Mouse (Mus musculus): ENCODE data around the gene Adamtsl2.

- TF ChIP-seq CTCF (IDR thresholded peaks at IDR 0.05; ENCODE audit: low read depth), result no peak
- no peak for TF ChIP-seq EP300 (IDR thresholded peaks at IDR 0.05; ENCODE audit: low read depth)
Observed at GRCm38 (mm10) chr2:27045979-27046770, 33.0 kb upstream of the Adamtsl2 start.

Measured in liver, embryonic 14.5 days (tissue).